Mouse (Mus musculus) adrenal gland, adult (tissue): Measurements from ENCODE around the gene Axin2.

ENCODE experiments used
- DNase-seq, 2 experiments: peaks; one replicate each; pipeline ENCODE4 v3.0.0; 2022 to 2023; ENCODE audit warnings: low spot score in 1 of 2; ENCODE audit not compliant: inconsistent age in 2 of 2

Axin2 gene

DNA sequence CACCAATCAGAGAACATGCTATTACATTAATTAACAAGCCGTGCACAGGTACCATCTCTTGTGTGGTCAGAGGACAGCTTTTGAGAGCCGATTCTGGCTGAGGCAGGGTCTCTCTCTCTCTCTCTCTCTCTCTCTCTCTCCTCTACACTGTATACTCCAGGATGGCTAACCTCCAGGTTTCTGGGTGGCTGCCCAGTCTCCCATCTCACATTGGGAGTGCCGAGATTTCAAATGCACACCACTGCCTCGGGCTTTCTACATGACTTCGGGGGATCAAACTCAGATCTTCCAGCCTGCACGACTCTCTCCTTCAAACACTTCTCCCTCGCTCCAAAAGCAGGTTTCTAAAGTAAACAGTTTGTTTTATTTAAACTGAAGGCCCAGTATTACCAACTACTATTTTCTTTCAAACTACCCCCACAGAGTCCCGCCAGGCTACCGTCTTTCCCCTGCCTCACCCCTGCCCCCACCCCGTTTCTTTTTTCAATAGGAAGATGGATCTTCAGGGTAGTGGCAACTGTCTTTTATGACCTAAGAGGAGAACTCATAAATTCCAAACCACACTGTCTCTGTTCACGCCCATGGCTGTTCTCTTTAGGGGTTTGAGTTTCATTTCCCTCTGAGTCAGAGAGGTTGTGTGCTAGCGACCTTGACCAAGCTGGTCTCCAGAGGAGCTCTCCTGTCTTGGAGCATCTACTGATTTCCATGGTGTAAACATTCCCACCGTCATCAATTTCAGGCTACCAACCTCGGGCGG, 43.5 kb downstream of the Axin2 start:
- peak in 1 of 2 experiments; percentile 43 for DNase-seq

DNA sequence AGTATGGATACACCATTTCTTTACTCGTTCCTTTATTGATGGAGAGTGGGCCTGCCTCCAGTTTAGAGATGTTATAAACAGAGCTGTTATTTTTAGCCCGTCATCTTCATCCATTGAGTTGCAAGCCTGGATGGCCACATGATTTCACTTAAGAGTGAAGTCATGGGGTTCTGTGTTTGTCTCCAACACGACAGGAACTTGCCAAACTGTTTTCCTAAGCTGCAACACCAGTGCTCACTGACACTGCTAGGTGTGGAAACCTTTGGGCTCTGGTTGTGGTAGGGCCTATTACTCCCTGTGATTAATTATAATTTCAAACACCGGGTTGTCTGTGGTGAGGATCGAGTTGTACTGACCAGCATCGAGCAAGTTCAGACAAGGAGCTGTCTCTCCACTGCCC, 45.6 kb downstream of the Axin2 start:
- no peak for DNase-seq

- no peak for DNase-seq
Observed at GRCm38 (mm10) chr11:108973459-108973858, 53.3 kb downstream of the Axin2 start.

DNA sequence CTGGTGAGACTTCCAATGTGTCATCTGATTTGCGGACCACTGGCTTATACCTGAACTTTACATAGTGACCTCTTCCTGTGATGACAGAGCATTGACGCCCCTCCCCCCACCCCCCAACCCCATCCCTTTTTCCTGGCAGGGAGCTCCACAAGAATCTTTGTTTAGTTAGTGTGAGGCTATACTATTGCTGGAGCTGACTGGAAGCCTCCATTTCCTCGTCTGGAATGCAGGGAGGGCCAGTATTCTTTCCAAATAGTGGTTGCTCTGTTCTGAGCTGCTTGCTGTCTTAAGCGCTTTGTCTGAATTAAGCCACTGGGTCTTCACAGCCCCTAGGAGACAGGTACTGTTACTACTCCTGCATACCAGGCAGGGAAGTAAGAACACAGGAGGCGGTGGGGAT, 53.7 kb downstream of the Axin2 start:
- DNase-seq, result no peak

DNA sequence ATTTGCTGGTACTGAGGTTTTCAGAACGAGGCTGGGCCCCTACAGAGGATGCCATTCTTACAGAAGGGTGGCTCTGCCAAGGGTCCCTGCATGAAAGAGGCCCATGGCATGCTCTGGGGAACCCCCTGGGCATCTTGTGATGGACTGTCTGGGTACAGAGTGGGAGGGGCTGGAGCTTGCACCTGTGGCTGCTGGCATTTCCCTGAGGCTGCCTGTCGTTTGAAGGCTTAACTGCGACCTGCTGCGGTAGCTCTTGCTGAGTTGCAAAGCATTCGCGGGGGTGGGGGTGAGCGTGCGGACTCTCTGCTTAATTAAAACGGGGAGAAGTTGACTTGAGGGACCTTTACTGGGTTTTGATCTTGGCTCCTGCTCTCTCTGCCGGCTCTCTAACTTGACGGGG, 55.4 kb downstream of the Axin2 start:
- DNase-seq, result no peak

DNA sequence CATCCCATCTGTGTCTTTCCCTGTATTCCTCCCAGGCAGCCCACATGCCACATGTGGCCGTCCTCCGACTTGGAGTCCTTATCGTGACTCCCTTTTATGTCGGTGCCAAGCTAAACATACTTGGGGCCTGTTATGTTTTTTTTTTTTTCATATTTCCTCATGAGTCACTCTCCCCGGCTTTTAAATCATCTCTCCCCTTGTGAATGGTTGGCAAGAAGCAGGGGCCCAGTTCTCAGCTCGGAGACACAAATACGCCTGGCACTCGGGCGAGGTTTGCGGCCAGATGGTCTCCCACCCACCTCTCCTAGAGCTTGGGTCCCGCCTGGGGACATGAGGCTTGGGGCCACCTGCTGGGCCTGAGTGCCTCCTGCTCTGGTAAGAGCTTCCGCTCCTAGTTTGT, 60.4 kb downstream of the Axin2 start:
- peak; percentile 78 to 92 for DNase-seq

- no peak for DNase-seq
Observed at GRCm38 (mm10) chr11:108981012-108981411, 60.9 kb downstream of the Axin2 start.

- DNase-seq, result peak; percentile 65 to 84
Observed at GRCm38 (mm10) chr11:108983409-108984064, 63.4 kb downstream of the Axin2 start.

GRCm38 (mm10) chr11:108984711-108985419, 64.7 kb downstream of the Axin2 start:
- no peak for DNase-seq

DNA sequence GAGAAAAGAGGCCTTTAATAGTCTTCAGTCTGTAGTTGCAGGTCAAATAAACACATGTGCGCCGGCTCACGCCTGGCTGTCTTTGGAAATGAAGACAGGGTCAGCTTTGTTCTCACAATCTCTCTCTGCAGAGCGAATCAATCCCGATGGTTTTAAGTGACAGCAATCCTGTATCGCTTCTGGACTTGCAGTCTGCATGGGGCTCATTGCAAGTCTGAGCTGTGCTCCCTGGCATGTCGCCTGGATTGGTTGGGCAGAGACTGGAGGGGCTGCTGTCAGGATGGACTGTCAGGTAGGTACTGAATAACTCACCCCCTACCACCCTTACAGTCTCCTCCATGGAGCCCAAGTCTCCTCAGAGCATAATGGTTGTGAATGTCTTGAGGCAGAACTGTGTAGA, 65.7 kb downstream of the Axin2 start:
- no peak for DNase-seq

GRCm38 (mm10) chr11:108987226-108987625, 67.1 kb downstream of the Axin2 start:
- no peak for DNase-seq

DNA sequence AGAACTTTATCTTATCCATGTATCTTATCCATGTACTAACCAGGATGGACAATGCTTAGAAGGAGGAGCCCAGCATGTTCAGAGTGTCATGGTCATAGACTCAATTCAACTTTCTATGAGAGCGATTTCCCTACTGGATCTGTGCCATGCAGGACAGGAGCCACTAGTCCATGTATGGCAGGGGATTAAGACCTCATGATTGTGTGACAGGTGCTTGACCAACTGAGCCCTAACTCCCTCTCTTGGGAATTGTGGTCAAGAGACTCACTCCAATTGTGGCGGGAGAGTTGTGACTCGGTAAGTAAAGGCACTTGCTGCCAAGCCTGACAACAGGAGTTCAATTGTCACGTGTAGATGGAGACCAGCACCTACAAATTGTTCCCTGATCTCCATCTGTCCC, 67.6 kb downstream of the Axin2 start:
- no peak for DNase-seq

- DNase-seq, result no peak
Observed at GRCm38 (mm10) chr11:108988258-108988657, 68.1 kb downstream of the Axin2 start.

DNA sequence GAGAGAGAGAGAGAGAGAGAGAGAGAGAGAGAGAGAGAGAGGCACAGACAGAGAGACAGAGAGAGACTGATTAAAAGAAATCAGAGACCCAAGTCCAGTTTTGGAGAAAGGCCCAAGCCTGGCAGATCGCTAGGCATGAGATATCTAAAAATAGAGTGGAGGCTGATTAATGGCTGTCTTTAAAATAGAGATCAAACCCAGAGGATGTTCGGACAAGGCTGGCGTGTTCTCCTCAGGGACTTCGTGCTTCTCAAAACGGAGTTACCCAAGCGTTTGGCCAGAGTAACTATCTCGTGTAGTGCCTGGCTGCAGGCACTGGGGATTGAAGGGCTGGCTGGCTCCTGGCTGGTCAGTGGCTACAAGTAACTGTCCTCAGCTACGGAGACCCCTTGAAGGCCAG, 69.8 kb downstream of the Axin2 start:
- peak; percentile 72 to 85 for DNase-seq

- DNase-seq, result no peak
Observed at GRCm38 (mm10) chr11:108993414-108993813, 73.3 kb downstream of the Axin2 start.

- peak; percentile 36 to 67 for DNase-seq
Observed at GRCm38 (mm10) chr11:108995196-108995989, 75.2 kb downstream of the Axin2 start.

GRCm38 (mm10) chr11:108995990-108996533, 75.9 kb downstream of the Axin2 start:
- DNase-seq, result no peak

- peak; percentile 29 to 53 for DNase-seq
Observed at GRCm38 (mm10) chr11:108997816-108998215, 77.7 kb downstream of the Axin2 start.
